Mouse (Mus musculus) heart, postnatal 25 days (tissue): ENCODE data around the gene Clec2l. TPM values are rescaled to one million over a fixed set of nuclear protein-coding genes. Genes with fewer than 3 reads are reported as not detected.

Experiments used
- DNase-seq: peaks from one replicate; pipeline ENCODE4 v3.0.0; 2022; ENCODE audit warnings: low spot score
- intact Hi-C: fragments of 180-260 bp; cut with DNase I; formaldehyde crosslinking; loops from one replicate; pipeline ENCODE4 v1.15.1; 2025
- total RNA-seq, 2 experiments: library from RNA; stranded (reverse); gene quantifications; 2 replicates each; pipeline ENCODE4 v1.2.3; 2021

Clec2l gene
- total RNA-seq, result 1 to 10 TPM; 1.6 to 1.7 TPM

DNA sequence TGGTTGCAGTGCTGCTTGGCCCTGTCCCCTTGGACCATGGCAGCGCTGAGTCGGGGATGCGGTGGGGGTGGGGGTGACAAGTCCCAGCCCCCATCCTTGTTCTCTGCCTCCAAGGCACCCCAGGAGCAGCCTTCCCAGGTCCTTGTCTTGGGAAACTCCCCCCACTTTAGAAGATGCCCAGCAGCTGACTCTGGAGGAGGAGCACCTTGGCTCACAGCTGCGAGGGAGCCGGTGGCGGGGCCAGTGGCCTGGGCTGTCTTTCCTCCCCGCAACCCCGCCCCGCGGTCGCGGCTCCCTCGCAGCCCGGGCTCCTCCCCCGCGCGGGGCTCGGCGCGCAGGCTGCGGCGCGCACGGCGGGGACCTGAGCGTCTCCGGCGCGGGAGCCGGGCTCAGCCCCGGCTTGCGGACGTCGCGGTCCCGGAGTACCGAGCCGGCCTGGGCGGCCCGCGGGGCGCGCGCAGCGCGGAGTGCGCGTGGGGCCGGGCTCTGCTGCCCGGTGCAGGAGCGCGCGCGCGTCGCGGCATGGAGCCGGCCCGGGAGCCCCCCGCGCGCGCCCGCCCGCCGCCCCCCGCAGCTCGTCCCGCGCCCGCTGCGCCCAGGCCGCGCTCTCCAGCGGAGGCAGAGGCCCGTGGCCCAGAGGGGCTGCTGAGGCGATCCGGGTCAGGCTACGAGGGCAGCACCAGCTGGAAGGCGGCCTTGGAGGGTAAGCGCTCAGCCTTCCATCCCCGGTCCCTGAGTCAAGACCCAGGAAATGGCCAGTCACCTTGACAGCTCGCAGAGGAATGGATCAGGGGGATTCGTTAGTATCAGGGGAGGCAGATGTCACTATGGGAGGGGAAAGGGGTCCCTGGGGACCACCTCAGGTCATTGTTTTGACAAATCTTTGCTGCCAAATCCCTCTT is at the start of gene Clec2l:
Gene Clec2l, plus strand, starts transcription at position 356 of the 902 bp plus-strand sequence.
- DNase-seq, result no peak
- intact Hi-C loops, result no loop called here

DNA sequence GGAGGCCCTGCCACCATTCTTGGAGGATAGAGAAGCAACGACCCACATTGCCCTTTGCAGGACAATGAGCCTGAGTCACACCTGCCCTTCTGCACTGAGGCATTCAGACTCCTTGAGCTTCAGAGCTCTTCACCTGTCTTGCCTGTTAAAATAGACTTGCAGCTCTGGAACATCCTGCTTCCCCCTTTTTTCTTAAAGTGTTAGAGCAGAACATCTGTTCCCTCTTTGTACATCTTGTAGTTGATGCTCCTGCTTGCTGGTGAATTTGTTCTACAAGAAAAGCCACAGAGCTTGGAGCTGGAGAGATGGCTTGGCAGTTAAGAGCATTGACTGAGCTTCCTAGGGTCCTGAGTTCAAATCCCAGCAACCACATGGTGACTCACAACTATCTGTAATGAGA is 40.5 kb upstream of the Clec2l start:
- intact Hi-C loops, result no loop called here

DNA sequence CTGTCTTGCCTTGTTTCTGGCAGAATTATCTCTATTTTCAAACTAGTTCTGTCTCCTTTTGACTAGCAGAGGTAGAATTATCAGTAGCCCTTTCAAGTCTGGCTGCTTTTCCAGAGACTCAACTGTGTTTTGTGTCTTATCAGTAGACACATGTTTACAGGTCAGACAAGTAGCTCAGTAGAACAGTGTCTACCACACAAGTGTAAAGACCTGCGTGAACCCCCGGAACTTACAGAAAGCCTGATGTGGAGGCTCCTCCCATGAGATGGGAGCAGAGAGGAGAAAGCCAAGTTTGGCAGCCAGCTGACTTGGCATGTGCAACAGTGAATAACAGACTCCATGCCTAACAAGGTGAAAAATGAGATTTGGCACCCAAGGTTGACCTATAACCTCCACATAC is 39.4 kb upstream of the Clec2l start:
- intact Hi-C loops, result no loop called here
- no peak for DNase-seq

More for the DNA sequence above, 40.5 kb upstream of the Clec2l start:
- no peak for DNase-seq

DNA sequence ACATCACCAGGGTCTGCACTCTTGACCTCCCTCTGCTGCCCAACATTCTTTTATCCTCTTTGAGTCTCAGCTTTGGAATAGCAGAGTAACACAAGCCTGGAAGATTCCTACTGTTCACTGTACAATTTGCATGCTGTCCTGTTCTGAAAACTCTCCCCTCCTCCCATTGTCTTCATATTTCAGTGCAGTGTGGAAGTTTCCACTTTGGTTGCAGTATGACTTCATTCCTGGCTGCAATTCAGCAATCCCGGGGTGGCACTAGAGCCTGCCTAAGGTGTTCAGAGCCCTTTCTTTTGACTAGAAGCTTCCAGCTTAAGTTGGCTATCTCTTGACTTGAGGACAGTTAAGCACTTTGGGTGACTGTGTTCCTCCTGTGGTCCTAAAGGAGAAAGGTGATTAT is 38.4 kb upstream of the Clec2l start:
- intact Hi-C loops, result no loop called here

DNA sequence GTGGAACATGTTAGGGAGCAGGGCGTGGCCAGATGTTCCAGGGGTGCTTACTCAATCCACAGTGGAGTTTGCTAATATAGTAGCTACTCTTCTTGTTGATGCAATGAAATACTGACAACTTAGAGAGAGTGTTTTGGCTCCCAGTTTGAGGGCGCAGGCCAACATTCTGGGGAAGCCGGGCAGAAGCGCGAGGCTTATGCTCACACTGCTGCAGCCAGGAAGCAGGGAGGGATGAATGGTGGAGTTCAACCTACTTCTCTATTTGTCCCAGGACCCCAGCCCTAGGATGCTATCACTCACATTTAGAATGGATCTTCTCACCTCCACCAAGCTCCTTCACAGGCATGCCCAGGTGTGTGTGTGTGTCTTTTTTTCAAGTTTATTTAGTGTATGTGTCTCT is 36.8 kb upstream of the Clec2l start:
- intact Hi-C loops, result no loop called here
- no peak for DNase-seq

More for the DNA sequence above, 38.4 kb upstream of the Clec2l start:
- no peak for DNase-seq

DNA sequence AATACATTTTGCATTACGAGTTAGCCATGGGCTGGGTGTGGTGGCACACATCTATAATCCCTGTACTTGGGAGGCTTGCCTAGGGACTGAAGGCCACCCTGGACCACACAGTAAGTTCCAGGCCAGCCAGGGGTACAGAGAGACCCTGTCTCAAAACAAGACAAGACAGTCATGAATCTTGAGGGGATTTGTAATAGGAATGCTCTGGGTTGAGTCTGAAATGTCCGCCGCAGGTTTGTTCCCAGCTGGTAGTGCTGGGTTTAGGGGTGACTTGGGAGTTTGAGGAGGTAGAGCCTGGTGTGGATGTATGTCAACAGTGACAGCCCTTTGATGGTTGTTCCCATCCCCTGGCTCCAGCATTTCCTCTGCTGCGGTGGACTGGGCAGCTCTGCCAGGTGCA is 35.8 kb upstream of the Clec2l start:
- intact Hi-C loops, result no loop called here
- no peak for DNase-seq

DNA sequence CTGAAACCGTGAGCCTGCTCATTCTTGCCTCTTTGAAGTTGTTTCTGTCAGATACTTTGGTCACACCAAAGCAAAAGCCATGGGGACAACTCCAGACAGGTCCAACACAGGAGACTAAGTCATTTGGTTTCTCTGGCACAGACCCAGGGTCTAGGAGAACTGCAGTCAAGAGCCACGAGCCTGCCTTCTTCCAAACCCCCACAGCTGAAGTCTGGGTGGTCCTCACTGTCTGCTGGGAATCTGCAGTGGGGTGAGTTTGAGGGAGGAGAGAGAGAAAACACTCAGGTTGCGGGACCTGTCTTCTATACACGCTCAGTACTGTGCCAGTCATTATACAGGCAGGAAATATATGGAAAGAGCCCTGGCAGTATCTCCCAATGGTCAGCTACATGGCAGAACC is 35.4 kb upstream of the Clec2l start:
- DNase-seq, result no peak
- intact Hi-C loops, result no loop called here

DNA sequence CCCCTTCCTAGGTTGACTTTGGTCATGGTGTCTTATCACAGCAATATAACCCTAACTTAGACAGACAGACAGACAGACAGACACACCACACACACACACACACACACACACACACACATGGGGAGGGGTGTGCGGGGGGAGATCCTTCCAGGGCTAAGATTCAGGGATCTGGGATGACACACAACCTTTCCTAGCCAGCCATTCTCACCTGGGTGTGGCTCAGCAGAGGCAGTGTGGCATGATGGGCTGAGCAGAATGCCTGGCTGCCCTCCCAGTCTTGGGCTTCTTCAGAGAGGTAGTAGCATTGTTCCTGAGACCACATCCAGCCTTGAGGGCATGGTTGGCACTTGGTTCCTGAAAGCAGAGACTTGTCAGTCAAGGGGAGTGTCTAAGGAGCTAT is 33.3 kb upstream of the Clec2l start:
- intact Hi-C loops, result no loop called here
- no peak for DNase-seq

DNA sequence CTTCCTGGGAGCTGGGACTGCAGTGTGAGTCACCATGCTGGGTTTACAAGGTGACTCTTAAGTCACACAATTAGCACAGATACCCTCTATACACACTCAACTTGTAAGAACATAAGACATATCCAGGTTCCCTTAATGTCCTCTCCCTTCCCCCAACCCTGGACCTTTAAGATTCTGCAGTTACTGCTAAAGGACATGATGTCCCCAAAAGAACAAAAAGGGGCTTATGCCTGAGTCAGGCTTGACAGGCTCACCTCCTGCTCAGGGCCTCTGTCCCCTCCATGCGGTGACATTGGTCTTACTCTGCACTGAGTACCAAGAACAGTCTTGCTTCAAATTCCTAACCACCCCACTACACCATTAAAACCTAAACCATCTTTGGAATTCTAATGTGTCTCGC is 30.0 kb upstream of the Clec2l start:
- DNase-seq, result no peak
- intact Hi-C loops, result no loop called here

DNA sequence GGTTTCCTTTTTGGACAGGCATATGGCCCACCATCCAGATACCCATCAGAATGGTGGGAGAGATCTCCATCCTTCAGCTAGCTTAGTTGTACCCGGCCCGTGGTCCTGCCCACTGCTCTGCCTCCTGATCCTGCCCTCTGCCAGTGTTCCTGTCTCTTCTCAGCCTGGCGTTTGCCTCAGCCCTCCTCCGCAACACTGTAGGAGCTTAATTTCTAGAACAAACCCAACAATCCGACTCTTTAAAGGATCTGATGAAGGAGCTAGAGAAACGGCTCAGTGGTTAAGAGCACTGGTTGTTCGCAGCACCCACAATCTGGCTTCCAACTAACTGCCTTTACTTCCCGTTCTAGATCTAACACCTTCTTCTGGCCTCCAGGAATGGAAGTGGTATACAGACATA is 28.4 kb upstream of the Clec2l start:
- intact Hi-C loops, result no loop called here
- no peak for DNase-seq

DNA sequence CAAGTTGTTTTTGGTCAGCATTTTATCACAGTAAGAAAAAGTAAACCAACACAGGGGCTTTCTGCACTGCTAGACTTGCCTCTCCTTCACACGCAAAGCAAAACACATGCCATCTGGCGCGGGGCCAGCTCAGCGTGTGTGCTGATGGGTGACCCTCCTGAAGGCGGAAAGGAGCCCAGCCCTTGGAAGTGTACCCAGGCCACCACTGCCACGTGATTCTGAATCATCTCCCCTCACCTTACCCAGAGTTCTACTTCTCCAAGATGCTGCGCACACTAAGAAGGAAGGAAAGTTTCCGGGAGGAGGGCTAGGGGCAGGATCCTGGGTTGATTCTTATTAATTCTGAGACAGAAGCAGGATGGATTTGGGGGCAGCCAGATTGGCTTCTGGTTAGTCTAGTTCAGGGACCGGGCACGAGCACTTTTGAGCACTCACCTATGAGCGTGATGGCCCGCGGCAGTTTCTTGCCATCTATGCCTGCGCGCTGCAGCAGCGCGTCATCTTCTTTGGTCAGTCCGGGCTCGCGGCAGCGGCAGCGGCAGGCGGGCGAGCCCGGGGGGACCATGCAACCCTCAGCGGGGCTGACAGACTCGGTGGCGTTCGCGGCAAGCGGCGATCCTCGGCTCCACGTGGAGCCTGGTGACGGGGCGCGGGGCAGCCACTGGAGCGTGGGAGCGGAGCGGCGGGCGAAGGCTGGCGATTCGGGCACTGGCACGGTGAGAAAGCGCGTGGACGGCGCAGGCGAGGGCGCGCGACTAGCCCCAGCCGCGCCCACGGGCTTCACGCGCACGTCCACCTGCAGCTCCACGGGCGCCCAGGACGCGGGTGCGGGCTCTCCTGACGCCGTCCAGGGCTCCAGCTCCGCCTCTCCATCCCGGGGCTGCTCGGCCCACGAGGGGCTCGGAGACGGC is 26.7 kb upstream of the Clec2l start:
- intact Hi-C loops, result no loop called here
- no peak for DNase-seq

DNA sequence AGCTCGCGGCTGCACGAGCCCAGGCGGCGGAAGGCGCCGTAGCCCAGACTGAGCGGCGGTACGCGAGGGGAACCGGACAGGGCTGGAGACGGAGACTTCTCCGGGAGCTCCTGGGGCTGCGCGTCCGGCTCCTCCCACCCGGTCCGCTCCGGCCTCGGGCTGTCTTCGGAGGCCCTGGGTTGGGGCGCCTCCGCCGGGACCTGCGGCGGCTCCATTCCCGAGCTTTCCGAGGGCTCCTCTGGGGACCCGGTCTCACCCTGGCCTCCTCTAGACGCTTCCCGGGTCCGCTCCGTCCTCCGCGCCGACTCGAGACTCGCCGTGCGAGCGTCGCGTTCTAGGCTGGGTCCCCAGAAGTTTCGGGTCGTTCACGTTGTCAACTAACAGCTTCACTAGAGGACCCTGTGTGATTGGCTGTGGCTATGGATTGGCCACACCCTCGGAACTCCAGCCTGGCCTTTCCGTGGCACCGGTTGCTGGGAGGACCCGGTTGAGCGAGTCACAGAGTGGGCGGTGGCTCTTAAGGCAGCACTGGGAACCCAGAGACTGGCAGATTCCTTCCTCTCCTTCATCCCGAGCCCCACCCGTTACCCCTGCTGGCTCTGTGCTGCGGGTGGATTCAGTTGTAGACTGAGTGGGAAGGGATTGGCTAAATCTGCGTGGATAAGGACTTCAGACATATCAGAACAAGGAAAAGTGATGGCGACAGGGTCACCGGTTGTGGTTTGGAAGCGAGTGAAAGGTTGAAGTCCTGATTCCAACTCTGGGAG is 25.8 kb upstream of the Clec2l start, which contains the start of gene Klrg2:
Gene Klrg2, minus strand, starts transcription at position 391 of the 767 bp plus-strand sequence.
- intact Hi-C loops, result no loop called here
- peak; percentile 65 for DNase-seq

DNA sequence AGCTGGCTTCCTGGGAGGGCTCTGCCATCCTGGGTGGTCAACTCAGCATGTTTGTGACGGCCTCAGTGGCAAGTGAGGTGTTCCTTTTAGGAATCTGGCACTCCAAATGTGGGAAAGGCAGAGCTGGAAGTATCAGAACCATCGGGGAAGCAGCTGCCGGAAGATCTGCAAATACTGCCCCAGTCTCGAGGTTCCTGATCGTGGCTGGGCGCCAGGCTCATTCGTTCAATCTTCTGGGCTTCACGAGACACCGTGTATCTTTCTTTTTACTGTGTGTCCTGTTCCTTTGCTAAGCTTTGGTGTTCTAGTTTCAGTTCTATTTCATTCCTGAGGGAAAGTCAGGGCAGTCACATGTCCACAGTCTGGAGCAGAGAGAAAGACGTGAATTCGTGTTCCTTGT is 22.5 kb upstream of the Clec2l start:
- intact Hi-C loops, result no loop called here

DNA sequence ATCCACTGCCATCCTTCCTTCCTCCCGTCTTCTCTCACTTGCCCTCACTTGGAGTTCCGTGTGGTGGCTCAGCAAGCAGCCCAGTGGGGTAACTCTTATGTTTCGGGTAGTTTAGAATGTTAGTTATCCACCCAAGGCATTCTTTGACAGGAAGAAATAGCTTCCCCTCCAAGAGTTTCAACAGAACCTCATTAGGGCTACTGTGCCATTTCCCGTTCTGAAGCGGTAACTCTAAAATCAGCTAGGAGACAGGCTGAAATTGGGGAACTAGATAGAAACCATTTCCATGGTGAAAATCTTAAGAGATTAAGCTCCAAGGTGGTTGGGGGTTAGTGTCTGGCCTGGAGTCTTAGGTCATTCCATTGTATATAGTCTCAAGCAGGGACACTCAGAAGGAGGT is 21.6 kb upstream of the Clec2l start:
- intact Hi-C loops, result no loop called here
- no peak for DNase-seq

More for the DNA sequence above, 22.5 kb upstream of the Clec2l start:
- no peak for DNase-seq

DNA sequence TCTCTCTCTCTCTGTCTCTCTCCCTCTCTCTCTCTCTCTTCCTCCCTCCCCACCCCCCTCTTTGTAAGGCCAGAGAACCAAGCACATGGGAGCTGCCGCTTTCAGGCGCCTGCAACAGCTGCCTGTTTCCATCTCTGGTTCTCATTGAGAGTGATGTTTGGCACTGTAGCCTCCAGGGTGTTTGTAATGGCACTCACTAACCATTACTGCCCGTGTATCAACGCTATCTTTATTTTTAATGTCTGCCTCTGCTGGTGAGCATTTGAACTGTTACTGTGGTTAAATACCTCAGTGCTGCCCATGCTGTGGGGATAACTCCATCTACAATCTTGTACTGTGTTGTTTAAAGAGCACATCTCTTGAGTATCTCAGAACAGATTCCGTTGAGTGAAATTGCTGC is 21.2 kb upstream of the Clec2l start:
- intact Hi-C loops, result no loop called here
- no peak for DNase-seq

DNA sequence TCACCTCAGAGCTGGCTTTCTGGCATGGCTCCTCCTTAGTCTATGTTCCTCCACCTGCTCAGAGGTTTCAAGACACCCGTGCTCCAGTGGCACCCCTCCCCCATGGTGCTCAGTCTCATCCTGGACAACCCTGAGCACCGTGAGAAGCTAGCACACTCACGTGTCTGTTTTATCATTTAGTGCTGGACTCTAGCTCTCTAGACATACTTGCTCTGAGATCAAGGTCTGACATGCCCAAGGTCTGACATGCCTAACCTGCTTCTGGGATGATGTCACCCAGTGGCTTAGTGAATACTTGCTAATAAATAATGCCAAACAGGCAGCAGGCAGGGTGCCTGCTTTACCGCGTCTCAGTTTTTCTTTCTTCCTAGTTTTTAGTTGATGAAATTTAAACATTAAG is 20.3 kb upstream of the Clec2l start:
- DNase-seq, result no peak
- intact Hi-C loops, result no loop called here

DNA sequence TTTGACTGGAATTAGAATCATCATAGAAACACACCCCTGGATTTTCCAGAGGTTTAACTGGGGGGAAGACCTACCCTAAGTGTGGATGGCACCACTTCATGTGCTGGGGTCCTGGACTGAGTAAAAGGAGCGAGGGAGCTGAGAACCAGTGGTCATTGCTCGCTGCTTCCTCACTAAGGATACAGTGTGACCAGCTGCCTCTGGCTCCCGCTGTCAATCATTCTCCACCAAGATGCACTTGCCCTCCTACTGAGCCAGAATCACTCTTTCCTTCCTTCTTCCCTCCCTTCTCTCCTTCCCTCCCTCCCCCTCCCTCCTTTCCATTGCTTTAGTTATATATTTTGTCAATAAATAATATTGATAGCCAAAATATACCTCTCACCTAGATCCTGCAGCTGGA is 19.8 kb upstream of the Clec2l start:
- intact Hi-C loops, result no loop called here
- no peak for DNase-seq

DNA sequence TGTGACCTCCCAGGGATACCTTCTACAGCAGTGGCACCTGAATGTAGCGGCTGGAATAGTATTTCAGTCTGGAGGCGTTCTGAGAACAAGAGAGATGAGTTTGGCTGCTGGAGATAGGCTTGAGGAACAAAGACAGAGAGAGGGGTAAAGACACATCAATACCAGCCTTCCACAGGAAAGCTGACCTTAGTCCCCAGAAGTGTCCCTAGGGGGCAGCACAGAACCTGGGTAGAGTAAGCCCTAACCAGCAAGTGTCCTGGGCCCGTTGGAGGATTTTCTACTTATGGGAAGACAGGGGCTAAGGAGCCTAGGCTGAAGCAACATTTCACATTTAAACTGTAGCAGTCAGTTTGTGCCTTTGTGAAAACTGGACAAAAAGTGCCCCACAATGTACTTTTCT is 13.3 kb upstream of the Clec2l start:
- no peak for DNase-seq
- intact Hi-C loops, result no loop called here

DNA sequence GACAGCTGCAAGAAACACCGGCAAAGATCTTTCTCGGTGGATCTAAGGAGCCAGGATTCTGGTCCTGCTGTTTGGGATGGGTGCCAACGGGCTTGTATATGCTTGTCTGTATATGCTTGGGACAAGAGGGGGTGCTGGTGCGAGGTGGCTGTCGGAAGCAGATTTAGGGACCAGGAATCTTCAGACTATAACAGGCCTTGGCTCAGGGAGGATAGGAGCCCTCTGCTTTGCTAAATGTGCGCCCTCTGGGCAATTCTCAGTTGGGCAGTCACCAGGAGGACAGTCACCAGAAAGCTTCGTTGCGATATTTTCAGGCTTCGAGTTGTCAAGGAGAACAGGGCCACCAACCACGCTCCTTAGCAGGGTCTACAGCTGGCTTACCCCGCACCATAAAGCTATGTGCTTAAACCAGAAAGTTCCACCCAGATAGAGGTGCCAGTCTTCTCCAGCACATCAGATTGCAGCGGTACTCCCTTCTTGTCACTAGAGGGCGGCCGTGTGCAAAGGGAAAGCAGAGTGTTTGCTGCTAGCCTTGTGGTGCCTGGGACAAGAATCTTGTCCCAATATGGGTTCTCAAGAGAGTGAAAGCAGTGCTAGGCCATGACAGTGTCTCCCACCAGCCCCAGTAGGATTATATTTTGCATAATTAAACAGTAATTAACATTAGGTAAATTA is 12.5 kb upstream of the Clec2l start:
- intact Hi-C loops, result loop anchor here (1.0 to 5.0 kb wide), 4 partner anchors 36 to 417 kb away; no protein-coding TSS in a partner anchor

DNA sequence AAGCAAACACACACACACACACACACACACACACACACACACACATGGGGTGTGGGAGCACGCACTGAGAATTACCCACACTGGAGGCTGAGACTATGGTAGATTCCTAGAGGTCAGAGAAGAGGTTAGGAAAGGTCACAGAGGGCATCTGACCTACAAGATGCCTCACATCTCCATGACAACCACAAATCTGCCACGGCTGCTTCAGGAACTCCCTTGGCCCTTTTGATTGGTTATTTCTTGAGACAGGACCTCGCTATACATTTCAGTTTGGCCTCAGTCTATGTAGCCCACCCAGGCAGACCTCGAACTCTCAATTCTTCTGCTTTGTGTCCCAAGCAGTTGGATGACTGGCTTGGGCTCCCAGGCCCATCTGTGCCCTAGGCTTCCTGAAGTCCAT is 1.2 kb upstream of the Clec2l start:
- DNase-seq, result no peak
- intact Hi-C loops, result no loop called here

More for the DNA sequence above, 12.5 kb upstream of the Clec2l start:
- DNase-seq, result no peak
